Mouse (Mus musculus) thymus, adult 2 months (tissue): ENCODE data around the gene Prkn. TPM values are rescaled to one million over a fixed set of nuclear protein-coding genes. Genes with fewer than 3 reads are reported as not detected.

Experiments used
- DNase-seq: peaks from one replicate; pipeline ENCODE4 v3.0.0; 2021
- H3K27ac ChIP-seq: fragments of 200-500 bp; 2 replicates; pipeline ENCODE4 v1.5.1; 2012; ENCODE audit warnings: low read length, control low read depth; ENCODE audit not compliant: control insufficient read depth, insufficient read depth
- H3K27me3 ChIP-seq: fragments of 200-500 bp; 2 replicates; pipeline ENCODE4 v1.6.1; 2012; ENCODE audit warnings: mild to moderate bottlenecking, low read length, moderate library complexity, mixed read lengths; ENCODE audit not compliant: control insufficient read depth, insufficient read depth
- H3K36me3 ChIP-seq: fragments of 200-500 bp; 2 replicates; pipeline ENCODE4 v1.6.1; 2012; ENCODE audit warnings: mild to moderate bottlenecking, low read length, moderate library complexity; ENCODE audit not compliant: control insufficient read depth, insufficient read depth
- H3K4me1 ChIP-seq: fragments of 200-500 bp; replicated peaks from 2 replicates; pipeline ENCODE4 v1.6.1; 2012; ENCODE audit warnings: low read length; ENCODE audit not compliant: control insufficient read depth, insufficient read depth
- H3K4me3 ChIP-seq: fragments of 200-500 bp; 2 replicates; pipeline ENCODE4 v1.5.1; 2012; ENCODE audit warnings: mild to moderate bottlenecking, low read length, control low read depth, moderate library complexity; ENCODE audit not compliant: control insufficient read depth, insufficient read depth
- CTCF ChIP-seq: fragments of 200-500 bp; IDR thresholded peaks from 2 replicates; pipeline ENCODE4 v1.5.1; 2012; ENCODE audit warnings: mild to moderate bottlenecking, control low read depth, low read length, moderate library complexity, borderline replicate concordance; ENCODE audit not compliant: control insufficient read depth, poor library complexity, insufficient read depth; ENCODE audit errors: extremely low read depth
- POLR2A ChIP-seq: fragments of 200-500 bp; IDR thresholded peaks from 2 replicates; pipeline ENCODE4 v1.6.1; 2012; ENCODE audit warnings: mild to moderate bottlenecking, low read length, control low read depth, moderate library complexity; ENCODE audit not compliant: control insufficient read depth, poor library complexity, insufficient read depth; ENCODE audit errors: extremely low read depth
- WGBS: fragments of 180-500 bp; shearing (Covaris S2); methylation state at CpG from one replicate; pipeline ENCODE4 v1.1.7; 2018; 5-methylcytosine and 5-hydroxymethylcytosine counted together
- polyA plus RNA-seq: library from polyadenylated mRNA; depleted of rRNA; stranded (reverse); fragments of >200 nt; gene quantifications from 2 replicates; pipeline ENCODE4 v1.2.3, GENCODE M21; 2012

Prkn gene
- polyA plus RNA-seq, 1 experiment: 1.4 TPM

- no peak for TF ChIP-seq POLR2A
- no peak overlapping the region for H3K27ac ChIP-seq
- H3K4me3 ChIP-seq: no peak overlapping the region
- H3K36me3 ChIP-seq: no peaks in the 10 kb centered on the region
- H3K27me3 ChIP-seq: no peaks in the 10 kb centered on the region
- WGBS: 97% methylated on average over 6 of the region's 6 CpGs
- DNase-seq: no peak
- H3K4me1 ChIP-seq: no peaks in the 10 kb centered on the region
Measured at GRCm38 (mm10) chr17:11679716-11680115, 839.5 kb downstream of the Prkn start.

- Histone ChIP-seq H3K36me3 (no peaks in the 10 kb centered on the region), H3K4me1 (no peaks in the 10 kb centered on the region), H3K27ac (no peak overlapping the region), H3K27me3 (no peaks in the 10 kb centered on the region), H3K4me3 (no peak overlapping the region)
- no peak for DNase-seq
- WGBS: 95% methylated on average over 9 of the region's 9 CpGs
- TF ChIP-seq POLR2A: no peak
- no peak for TF ChIP-seq CTCF
Measured at GRCm38 (mm10) chr17:11680456-11680855, 840.3 kb downstream of the Prkn start.

- Histone ChIP-seq H3K36me3 (no peaks in the 10 kb centered on the region), H3K27ac (no peak overlapping the region), H3K4me1 (no peaks in the 10 kb centered on the region), H3K27me3 (no peaks in the 10 kb centered on the region), H3K4me3 (no peak overlapping the region)
- DNase-seq: no peak
- 73% methylated on average over 11 of the region's 11 CpGs for WGBS
- no peak for TF ChIP-seq CTCF
- no peak for TF ChIP-seq POLR2A
Measured at GRCm38 (mm10) chr17:11681825-11682372, 841.7 kb downstream of the Prkn start.

GRCm38 (mm10) chr17:11705005-11705404 lies 864.8 kb downstream of the Prkn start:
- DNase-seq: no peak
- H3K36me3 ChIP-seq: no peaks in the 10 kb centered on the region
- H3K27ac ChIP-seq: no peak overlapping the region
- WGBS: 89% methylated on average over 4 of the region's 4 CpGs
- H3K4me3 ChIP-seq: no peak overlapping the region
- no peak for TF ChIP-seq CTCF
- no peaks in the 10 kb centered on the region for H3K4me1 ChIP-seq
- no peaks in the 10 kb centered on the region for H3K27me3 ChIP-seq

GRCm38 (mm10) chr17:11705761-11706160 lies 865.6 kb downstream of the Prkn start:
- TF ChIP-seq POLR2A (no peak), CTCF (no peak)
- H3K27ac ChIP-seq: no peak overlapping the region
- WGBS: 96% methylated on average over 9 of the region's 9 CpGs

GRCm38 (mm10) chr17:11712066-11712465 lies 871.9 kb downstream of the Prkn start:
- H3K4me1 ChIP-seq: no peaks in the 10 kb centered on the region
- no peak for DNase-seq
- no peak overlapping the region for H3K27ac ChIP-seq
- no peaks in the 10 kb centered on the region for H3K27me3 ChIP-seq
- no peaks in the 10 kb centered on the region for H3K36me3 ChIP-seq
- no peak overlapping the region for H3K4me3 ChIP-seq
- WGBS: 64% methylated on average over 4 of the region's 4 CpGs
- no peak for TF ChIP-seq CTCF
- TF ChIP-seq POLR2A: no peak

More at GRCm38 (mm10) chr17:11705761-11706160, 865.6 kb downstream of the Prkn start:
- no peak overlapping the region for H3K4me3 ChIP-seq
- H3K36me3 ChIP-seq: no peaks in the 10 kb centered on the region
- DNase-seq: no peak
- H3K27me3 ChIP-seq: no peaks in the 10 kb centered on the region
- no peaks in the 10 kb centered on the region for H3K4me1 ChIP-seq

- DNase-seq: no peak
- no peaks in the 10 kb centered on the region for H3K4me1 ChIP-seq
- no peak overlapping the region for H3K4me3 ChIP-seq
- TF ChIP-seq POLR2A (no peak), CTCF (no peak)
- no peak overlapping the region for H3K27ac ChIP-seq
- no peaks in the 10 kb centered on the region for H3K36me3 ChIP-seq
- 81% methylated on average over 6 of the region's 6 CpGs for WGBS
- no peaks in the 10 kb centered on the region for H3K27me3 ChIP-seq
Measured at GRCm38 (mm10) chr17:11719801-11720200, 879.6 kb downstream of the Prkn start.
